Mouse (Mus musculus) left cerebral cortex, adult 18-20 months (tissue): ENCODE measurements at regions not wholly inside any gene's neighbourhood (a gene's known extent, or its start where the extent isn't known, plus 50 kb on each side); places are given as distances from the start of the nearest gene placed in this dataset.
"Not testable (repeated sequence)": the region's sequence is repeated elsewhere in the genome, so short reads cannot be mapped to it uniquely, and the experiment has no call there.

Experiments used
- DNase-seq, 2 experiments: peaks; one replicate each; pipeline ENCODE4 v3.0.0; 2021 to 2022; ENCODE audit warnings: low spot score in 2 of 2, mixed read lengths in 1 of 2

GRCm38 (mm10) chr10:15886150-15886549 is 1168.1 kb upstream of the Gje1 start:
- DNase-seq = no peak

DNA sequence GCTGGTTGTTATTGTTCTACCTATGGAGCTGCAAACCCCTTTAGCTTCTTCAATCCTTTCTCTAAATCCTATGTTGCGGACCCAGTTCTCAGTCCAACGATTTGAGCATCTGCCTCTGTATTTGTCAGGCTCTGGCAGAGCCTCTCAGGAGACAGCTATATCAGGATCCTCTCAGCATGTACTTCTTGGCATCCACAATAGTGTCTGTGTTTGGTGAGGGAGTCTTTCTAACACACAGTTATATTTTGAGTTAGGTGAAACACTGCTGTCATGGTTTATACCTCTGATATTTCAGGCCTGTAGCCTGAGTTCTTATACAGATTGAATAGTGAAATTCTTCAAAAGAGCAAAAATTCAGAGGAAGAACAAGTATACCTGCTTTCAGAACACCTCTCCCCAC is 1150.0 kb upstream of the Gje1 start:
- peak; percentile 4 to 19 for DNase-seq

DNA sequence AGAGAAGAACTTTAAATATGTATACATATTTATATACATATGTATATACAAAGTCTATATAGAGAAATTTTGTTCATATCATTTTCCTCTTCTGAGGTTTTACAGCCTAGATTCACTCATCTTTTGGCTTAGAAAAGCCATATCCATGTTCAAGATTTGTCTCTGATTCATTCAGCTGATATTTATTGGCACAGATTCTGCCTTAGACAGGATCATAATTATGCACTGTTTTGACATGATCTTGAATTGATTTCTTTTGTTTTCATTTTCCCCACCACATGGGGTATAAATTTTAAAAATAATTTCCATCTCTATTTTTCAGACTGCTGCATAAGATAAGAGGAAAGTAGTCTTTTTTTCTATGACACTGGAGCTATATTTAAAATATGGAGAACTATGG is 1148.9 kb upstream of the Gje1 start:
- no peak for DNase-seq

DNA sequence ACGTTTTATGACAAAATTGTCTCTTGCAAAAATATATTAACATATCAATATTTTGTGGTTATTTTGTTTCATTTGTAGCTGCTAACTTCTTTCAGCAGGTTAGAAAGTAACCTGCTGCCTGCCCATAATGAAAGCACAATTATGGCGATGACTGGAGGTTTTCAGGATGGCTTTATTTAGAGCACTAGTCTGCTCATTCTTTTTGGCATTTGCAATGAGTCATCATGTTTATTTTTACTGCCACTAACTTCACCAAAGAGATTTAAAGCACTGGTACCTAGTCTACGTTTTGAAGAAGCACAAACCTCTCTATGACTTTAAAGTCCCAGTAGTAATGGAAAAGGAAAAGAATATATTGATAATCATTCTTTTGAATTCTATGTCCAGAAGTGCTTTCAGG is 1123.4 kb upstream of the Gje1 start:
- DNase-seq = no peak

GRCm38 (mm10) chr10:15832338-15832737 is 1114.3 kb upstream of the Gje1 start:
- no peak for DNase-seq

DNA sequence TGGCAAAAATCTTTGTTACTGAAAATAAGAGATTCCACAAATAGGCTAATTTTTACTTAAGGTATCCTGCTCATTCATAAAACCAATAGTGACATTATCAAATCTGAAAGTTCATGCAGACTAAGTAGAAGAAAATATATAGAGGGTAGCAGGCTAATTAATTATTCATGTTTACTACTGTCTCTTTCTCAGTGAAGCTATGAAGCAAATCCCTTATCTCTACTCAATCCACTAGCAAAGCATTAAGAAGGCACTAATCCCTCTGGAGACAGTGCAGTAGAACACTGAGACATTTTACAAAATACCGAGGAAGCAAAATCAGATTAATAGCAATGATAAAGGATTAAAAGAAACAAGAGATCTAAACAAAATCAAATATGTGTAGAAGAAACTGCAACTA is 1107.4 kb upstream of the Gje1 start:
- no peak for DNase-seq

GRCm38 (mm10) chr10:15807271-15807670 is 1089.3 kb upstream of the Gje1 start:
- peak; percentile 5 to 15 for DNase-seq

- no peak for DNase-seq
Observed at GRCm38 (mm10) chr10:15805791-15806190, 1087.8 kb upstream of the Gje1 start.

- not testable (repeated sequence) for DNase-seq
Observed at GRCm38 (mm10) chr10:15793185-15793584, 1075.2 kb upstream of the Gje1 start.

GRCm38 (mm10) chr10:15791473-15792269 is 1073.7 kb upstream of the Gje1 start:
- no peak for DNase-seq

DNA sequence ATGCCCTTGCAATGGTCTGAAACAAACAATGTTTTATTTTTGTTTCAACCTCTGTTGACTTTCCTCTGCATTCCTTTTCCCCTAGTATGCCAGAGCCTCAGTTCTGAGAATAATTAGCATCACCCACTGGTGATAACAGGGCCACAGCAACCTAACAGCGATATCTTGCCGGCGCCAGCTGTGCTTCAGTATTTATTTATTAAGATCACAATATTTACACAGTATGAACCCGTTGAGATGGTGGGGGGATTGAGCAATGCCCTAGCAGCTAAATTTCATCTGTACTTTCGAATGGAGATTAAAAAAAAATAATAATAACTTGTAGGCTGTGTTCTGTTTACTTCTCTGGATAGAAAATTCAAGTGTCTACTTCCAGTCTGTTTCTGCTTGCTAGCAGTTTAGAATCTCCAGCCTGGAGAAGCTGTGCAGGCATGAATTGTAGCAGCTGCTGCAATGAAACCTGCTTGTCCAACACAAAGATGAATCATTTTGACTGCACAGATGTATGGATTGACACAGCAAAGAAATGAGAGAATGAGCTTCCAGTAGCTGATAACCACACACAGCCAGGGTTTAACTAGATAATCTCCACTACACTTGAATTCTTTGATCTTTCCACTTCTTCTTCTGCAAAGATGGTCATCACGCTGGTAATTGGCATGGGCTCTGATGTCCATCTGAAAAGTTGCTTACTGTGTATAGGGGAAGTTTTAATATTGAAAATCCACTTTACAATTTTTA is 1042.1 kb upstream of the Gje1 start:
- DNase-seq = no peak

DNA sequence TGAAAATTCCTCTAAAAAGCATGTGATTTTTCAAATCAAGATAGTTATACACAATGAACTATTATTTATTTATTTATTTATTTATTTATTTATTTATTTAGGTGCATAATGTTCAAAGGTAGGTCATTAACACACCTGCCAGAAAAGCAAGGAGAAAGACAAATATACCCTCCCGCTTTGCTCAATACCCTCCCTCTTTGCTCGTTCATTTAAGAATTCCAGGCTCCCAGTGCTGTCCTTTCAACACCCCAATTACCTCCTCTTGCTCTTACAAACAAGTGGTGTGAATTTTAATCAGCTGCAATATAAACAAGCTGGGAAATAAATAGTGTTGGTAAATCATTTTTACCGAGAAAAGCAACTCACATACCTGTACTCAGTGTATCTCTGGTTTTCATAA is 1041.6 kb upstream of the Gje1 start:
- no peak for DNase-seq

- DNase-seq = no peak
Observed at GRCm38 (mm10) chr10:15757503-15757902, 1039.5 kb upstream of the Gje1 start.

DNA sequence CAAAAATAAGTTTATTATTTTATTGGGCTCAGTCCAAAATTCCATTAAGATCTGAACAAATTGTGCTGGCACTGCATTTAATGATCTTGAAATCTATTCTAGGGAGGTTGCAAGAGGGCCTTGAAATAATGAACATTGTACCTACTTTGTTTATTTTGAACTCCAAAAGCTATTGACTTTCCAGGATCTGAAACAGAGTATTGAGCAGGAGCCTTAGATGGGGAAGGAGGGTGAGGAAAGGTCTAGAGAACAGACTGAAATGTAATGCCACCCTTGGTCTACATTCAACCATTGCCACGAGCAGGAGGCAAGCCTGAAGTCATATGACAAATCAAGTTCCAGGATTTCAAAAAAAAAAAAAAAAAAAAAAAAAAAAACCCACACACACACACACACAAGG is 1028.9 kb upstream of the Gje1 start:
- no peak for DNase-seq

- DNase-seq = no peak
Observed at GRCm38 (mm10) chr10:15738630-15739029, 1020.6 kb upstream of the Gje1 start.

- DNase-seq = no peak
Observed at GRCm38 (mm10) chr10:15731318-15731717, 1013.3 kb upstream of the Gje1 start.

- DNase-seq = no peak
Observed at GRCm38 (mm10) chr10:15697946-15698345, 979.9 kb upstream of the Gje1 start.

DNA sequence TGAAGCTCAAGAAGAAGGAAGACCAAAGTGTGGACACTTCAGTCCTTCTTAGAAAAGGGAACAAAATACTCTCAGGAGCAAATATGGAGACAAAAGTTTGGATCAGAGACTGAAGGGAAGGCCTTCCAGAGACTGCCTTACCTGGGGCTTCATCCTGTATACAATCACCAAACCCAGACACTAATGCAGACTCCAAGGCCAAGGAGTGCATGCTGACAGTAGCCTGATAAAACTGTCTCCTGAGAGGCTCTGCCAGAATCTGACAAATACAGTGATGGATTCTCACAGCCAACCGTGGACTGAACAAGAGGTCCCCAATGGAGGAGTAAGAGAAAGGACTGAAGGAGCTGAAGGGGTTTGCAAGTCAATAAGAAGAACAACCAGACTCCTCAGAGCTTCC is 979.0 kb upstream of the Gje1 start:
- no peak for DNase-seq

- DNase-seq = not testable (repeated sequence)
Observed at GRCm38 (mm10) chr10:15671638-15672037, 953.6 kb upstream of the Gje1 start.
